Mouse (Mus musculus): Measurements from ENCODE around the gene Etl4. TPM values are rescaled to one million over a fixed set of nuclear protein-coding genes. Genes with fewer than 3 reads are reported as not detected.
A peak's percentile ranks its signal among the peaks of the same experiment; 100 is the strongest.

Etl4 gene
- polyA plus RNA-seq, 2 experiments: 2.2 to 2.3 TPM

GRCm38 (mm10) chr2:20489090-20489489 lies 579.5 kb downstream of the Etl4 start:
- no peak for DNase-seq (ENCODE audit: low read depth in 3 of 3, low spot score in 3 of 3)
- Histone ChIP-seq H3K27ac (no peak overlapping the region), H3K4me1 (replicated peaks; ENCODE audit: control insufficient read depth in 2 of 2, insufficient read depth in 2 of 2, low read length in 1 of 2) (no peaks in the 10 kb centered on the region), H3K27me3 (ENCODE audit: control insufficient read depth, insufficient read depth, low read length) (no peaks in the 10 kb centered on the region), H3K9ac (replicated peaks) (no peak overlapping the region), H3K4me3 (ENCODE audit: insufficient read depth in 1 of 2, low read depth in 2 of 2, low read length in 2 of 2) (no peak overlapping the region), H3K36me3 (replicated peaks; ENCODE audit: control insufficient read depth, insufficient read depth, low read depth) (no peaks in the 10 kb centered on the region), H3K9me3 (ENCODE audit: control insufficient read depth, low read length) (no peaks in the 10 kb centered on the region), H3K4me2 (ENCODE audit: low read depth) (no peak overlapping the region)
- ATAC-seq (ENCODE audit: insufficient read depth): no peak
- WGBS (ENCODE audit: insufficient replicate concordance): 22% methylated on average over 3 of the region's 3 CpGs
- no peak for TF ChIP-seq EP300 (IDR thresholded peaks at IDR 0.05; ENCODE audit: low read depth)
- no peak for TF ChIP-seq CTCF (IDR thresholded peaks at IDR 0.05; ENCODE audit: low read depth)

GRCm38 (mm10) chr2:20492125-20492524 lies 582.5 kb downstream of the Etl4 start:
- no peaks in the 10 kb centered on the region for H3K27me3 ChIP-seq (ENCODE audit: control insufficient read depth, insufficient read depth, low read length)
- 39% methylated on average over 2 of the region's 2 CpGs for WGBS (ENCODE audit: insufficient replicate concordance)
- H3K4me3 ChIP-seq (ENCODE audit: insufficient read depth in 1 of 2, low read depth in 2 of 2, low read length in 2 of 2): no peak overlapping the region
- H3K4me2 ChIP-seq (ENCODE audit: low read depth): no peak overlapping the region
- no peaks in the 10 kb centered on the region for H3K4me1 ChIP-seq (replicated peaks; ENCODE audit: control insufficient read depth in 2 of 2, insufficient read depth in 2 of 2, low read length in 1 of 2)
- H3K27ac ChIP-seq: no peak overlapping the region
- H3K9ac ChIP-seq (replicated peaks): no peak overlapping the region
- no peaks in the 10 kb centered on the region for H3K9me3 ChIP-seq (ENCODE audit: control insufficient read depth, low read length)
- no peak for TF ChIP-seq EP300 (IDR thresholded peaks at IDR 0.05; ENCODE audit: low read depth)
- TF ChIP-seq CTCF (IDR thresholded peaks at IDR 0.05; ENCODE audit: low read depth): peak; percentile 66
- ATAC-seq (ENCODE audit: insufficient read depth) (no peak), DNase-seq (ENCODE audit: low read depth in 3 of 3, low spot score in 3 of 3) (no peak)
- no peaks in the 10 kb centered on the region for H3K36me3 ChIP-seq (replicated peaks; ENCODE audit: control insufficient read depth, insufficient read depth, low read depth)

- DNase-seq (ENCODE audit: low read depth in 3 of 3, low spot score in 3 of 3) (no peak), ATAC-seq (ENCODE audit: insufficient read depth) (no peak)
- WGBS (ENCODE audit: insufficient replicate concordance): 61% methylated on average over 2 of the region's 2 CpGs
These were observed 584.2 kb downstream of the Etl4 start for GRCm38 (mm10) chr2:20493806-20494205.

DNA sequence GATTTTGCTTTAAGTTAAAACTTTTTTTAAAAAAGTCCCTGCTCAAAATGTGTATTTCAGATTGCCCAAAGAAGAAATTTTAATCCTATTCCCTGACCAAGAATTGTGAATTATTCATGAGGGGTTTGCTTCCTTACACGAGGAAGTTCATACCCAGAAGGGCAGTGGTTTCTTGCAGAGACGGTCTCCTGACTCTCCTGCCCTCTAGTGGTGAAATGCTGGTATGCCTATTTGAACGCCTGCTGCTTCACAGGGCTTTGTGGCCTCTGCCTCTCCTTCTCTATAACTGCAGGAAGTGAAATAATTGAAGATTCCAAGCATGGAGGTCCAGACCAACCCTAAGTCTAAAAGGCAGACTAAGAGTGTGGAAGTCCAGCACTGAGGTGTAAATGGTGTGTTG lies 585.1 kb downstream of the Etl4 start:
- no peaks in the 10 kb centered on the region for H3K9me3 ChIP-seq (ENCODE audit: control insufficient read depth, low read length)
- no peaks in the 10 kb centered on the region for H3K27me3 ChIP-seq (ENCODE audit: control insufficient read depth, insufficient read depth, low read length)
- no peak overlapping the region for H3K4me2 ChIP-seq (ENCODE audit: low read depth)
- WGBS (ENCODE audit: insufficient replicate concordance): 10% methylated on average over 3 of the region's 3 CpGs
- no peak overlapping the region for H3K27ac ChIP-seq
- peak in 2 of 3 experiments; percentile 6 to 13 for DNase-seq (ENCODE audit: low read depth in 3 of 3, low spot score in 3 of 3)
- H3K4me1 ChIP-seq (replicated peaks; ENCODE audit: control insufficient read depth in 2 of 2, insufficient read depth in 2 of 2, low read length in 1 of 2): no peaks in the 10 kb centered on the region
- no peaks in the 10 kb centered on the region for H3K36me3 ChIP-seq (replicated peaks; ENCODE audit: control insufficient read depth, insufficient read depth, low read depth)
- no peak overlapping the region for H3K4me3 ChIP-seq (ENCODE audit: insufficient read depth in 1 of 2, low read depth in 2 of 2, low read length in 2 of 2)
- TF ChIP-seq EP300 (IDR thresholded peaks at IDR 0.05; ENCODE audit: low read depth) (no peak), CTCF (IDR thresholded peaks at IDR 0.05; ENCODE audit: low read depth) (peak; percentile 80)
- no peak for ATAC-seq (ENCODE audit: insufficient read depth)
- H3K9ac ChIP-seq (replicated peaks): no peak overlapping the region

More at GRCm38 (mm10) chr2:20493806-20494205, 584.2 kb downstream of the Etl4 start:
- Histone ChIP-seq H3K27me3 (ENCODE audit: control insufficient read depth, insufficient read depth, low read length) (no peaks in the 10 kb centered on the region), H3K27ac (no peak overlapping the region), H3K9ac (replicated peaks) (no peak overlapping the region), H3K4me3 (ENCODE audit: insufficient read depth in 1 of 2, low read depth in 2 of 2, low read length in 2 of 2) (no peak overlapping the region), H3K9me3 (ENCODE audit: control insufficient read depth, low read length) (no peaks in the 10 kb centered on the region), H3K36me3 (replicated peaks; ENCODE audit: control insufficient read depth, insufficient read depth, low read depth) (no peaks in the 10 kb centered on the region), H3K4me2 (ENCODE audit: low read depth) (no peak overlapping the region), H3K4me1 (replicated peaks; ENCODE audit: control insufficient read depth in 2 of 2, insufficient read depth in 2 of 2, low read length in 1 of 2) (no peaks in the 10 kb centered on the region)
- TF ChIP-seq CTCF (IDR thresholded peaks at IDR 0.05; ENCODE audit: low read depth) (no peak), EP300 (IDR thresholded peaks at IDR 0.05; ENCODE audit: low read depth) (no peak)

DNA sequence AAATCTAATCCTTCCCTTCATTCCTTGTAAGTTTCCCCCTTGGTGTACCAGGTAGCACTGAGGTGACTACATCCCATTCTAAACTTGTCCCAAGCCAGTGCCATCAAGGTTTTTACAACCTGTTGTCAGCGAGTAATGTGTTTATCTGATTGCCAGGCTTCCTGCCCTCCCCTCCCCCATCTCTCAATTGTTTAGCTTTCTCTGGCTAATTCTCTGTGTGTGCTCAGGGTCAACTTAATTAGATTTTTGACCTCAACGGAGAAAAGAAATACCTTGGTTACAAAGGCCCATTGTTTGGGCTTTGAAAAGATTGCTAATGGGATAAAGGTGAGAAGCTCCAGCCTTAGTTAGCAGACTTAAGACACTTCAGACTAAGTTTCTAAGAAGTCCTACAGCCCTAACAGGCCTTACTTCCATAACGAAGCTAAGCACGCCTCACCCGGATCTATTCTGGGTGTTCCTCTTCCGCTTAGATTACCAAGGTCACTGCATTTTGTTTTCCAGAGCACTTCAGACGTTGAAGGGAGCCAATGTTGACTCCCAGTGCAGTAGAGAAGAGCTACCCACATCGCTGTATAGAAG lies 586.7 kb downstream of the Etl4 start:
- no peak overlapping the region for H3K27ac ChIP-seq
- ATAC-seq (ENCODE audit: insufficient read depth) (no peak), DNase-seq (ENCODE audit: low read depth in 3 of 3, low spot score in 3 of 3) (no peak)
- H3K9ac ChIP-seq (replicated peaks): no peak overlapping the region
- no peaks in the 10 kb centered on the region for H3K36me3 ChIP-seq (replicated peaks; ENCODE audit: control insufficient read depth, insufficient read depth, low read depth)
- H3K4me2 ChIP-seq (ENCODE audit: low read depth): no peak overlapping the region
- WGBS (ENCODE audit: insufficient replicate concordance): 45% methylated on average over 8 of the region's 8 CpGs
- no peak overlapping the region for H3K4me3 ChIP-seq (ENCODE audit: insufficient read depth in 1 of 2, low read depth in 2 of 2, low read length in 2 of 2)
- TF ChIP-seq EP300 (IDR thresholded peaks at IDR 0.05; ENCODE audit: low read depth): no peak
- H3K27me3 ChIP-seq (ENCODE audit: control insufficient read depth, insufficient read depth, low read length): no peaks in the 10 kb centered on the region
- H3K9me3 ChIP-seq (ENCODE audit: control insufficient read depth, low read length): no peaks in the 10 kb centered on the region
- no peaks in the 10 kb centered on the region for H3K4me1 ChIP-seq (replicated peaks; ENCODE audit: control insufficient read depth in 2 of 2, insufficient read depth in 2 of 2, low read length in 1 of 2)

All from liver, embryonic 14.5 days (tissue).